Mouse (Mus musculus): ENCODE data around the gene Pgam1. TPM values are rescaled to one million over a fixed set of nuclear protein-coding genes. Genes with fewer than 3 reads are reported as not detected.

Pgam1 gene
- polyA plus RNA-seq, 1 experiment from 2014 or later = 528 TPM

DNA sequence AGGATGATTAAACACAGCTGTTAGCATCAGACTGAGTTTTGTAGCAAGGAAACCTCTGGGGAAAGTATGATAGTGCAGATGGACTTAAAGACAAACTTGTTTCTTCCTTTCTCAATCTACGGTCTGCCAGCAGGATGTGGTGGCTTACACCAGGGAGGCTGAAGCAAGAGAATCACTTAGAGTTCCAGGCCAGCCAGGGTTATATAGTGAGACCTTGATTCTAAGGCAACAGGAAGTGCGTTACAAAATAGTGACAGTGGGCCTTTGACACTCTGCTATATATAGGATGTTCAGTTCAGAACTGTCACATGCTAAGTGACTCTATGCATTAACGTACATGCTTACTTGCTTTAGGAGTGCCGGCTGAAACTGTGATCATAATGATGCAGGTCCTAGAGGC is 5.1 kb downstream of the Pgam1 start:
- 88% methylated on average over 4 of the region's 4 CpGs for WGBS
- no peak for ATAC-seq (ENCODE audit: low read depth)
- H3K36me3 ChIP-seq (ENCODE audit: control insufficient read depth, insufficient read depth, low read length) = peaks cover 28% of the 10 kb centered on the region

GRCm38 (mm10) chr19:41919471-41919870 is 7.7 kb downstream of the Pgam1 start:
- Histone ChIP-seq H3K4me1 (ENCODE audit: control insufficient read depth, insufficient read depth, low read length) (no peaks in the 10 kb centered on the region), H3K9me3 (ENCODE audit: control insufficient read depth, low read length) (no peaks in the 10 kb centered on the region), H3K4me3 (ENCODE audit: low read depth, low read length) (no peak overlapping the region), H3K27me3 (ENCODE audit: control insufficient read depth, insufficient read depth, low read length) (no peaks in the 10 kb centered on the region), H3K9ac (replicated peaks; ENCODE audit: low read depth, low read length) (no peak overlapping the region), H3K27ac (ENCODE audit: low read depth, low read length) (no peak overlapping the region), H3K36me3 (ENCODE audit: control insufficient read depth, insufficient read depth, low read length) (peaks cover 33% of the 10 kb centered on the region), H3K4me2 (ENCODE audit: low read depth, low read length) (no peak overlapping the region)
- 82% methylated on average over 4 of the region's 4 CpGs for WGBS
- no peak for ATAC-seq (ENCODE audit: low read depth)

More for the DNA sequence above, 5.1 kb downstream of the Pgam1 start:
- Histone ChIP-seq H3K9me3 (ENCODE audit: control insufficient read depth, low read length) (no peaks in the 10 kb centered on the region), H3K27me3 (ENCODE audit: control insufficient read depth, insufficient read depth, low read length) (no peaks in the 10 kb centered on the region), H3K4me3 (ENCODE audit: low read depth, low read length) (no peak overlapping the region), H3K9ac (replicated peaks; ENCODE audit: low read depth, low read length) (no peak overlapping the region), H3K27ac (ENCODE audit: low read depth, low read length) (no peak overlapping the region), H3K4me1 (ENCODE audit: control insufficient read depth, insufficient read depth, low read length) (peaks cover 14% of the 10 kb centered on the region), H3K4me2 (ENCODE audit: low read depth, low read length) (no peak overlapping the region)

DNA sequence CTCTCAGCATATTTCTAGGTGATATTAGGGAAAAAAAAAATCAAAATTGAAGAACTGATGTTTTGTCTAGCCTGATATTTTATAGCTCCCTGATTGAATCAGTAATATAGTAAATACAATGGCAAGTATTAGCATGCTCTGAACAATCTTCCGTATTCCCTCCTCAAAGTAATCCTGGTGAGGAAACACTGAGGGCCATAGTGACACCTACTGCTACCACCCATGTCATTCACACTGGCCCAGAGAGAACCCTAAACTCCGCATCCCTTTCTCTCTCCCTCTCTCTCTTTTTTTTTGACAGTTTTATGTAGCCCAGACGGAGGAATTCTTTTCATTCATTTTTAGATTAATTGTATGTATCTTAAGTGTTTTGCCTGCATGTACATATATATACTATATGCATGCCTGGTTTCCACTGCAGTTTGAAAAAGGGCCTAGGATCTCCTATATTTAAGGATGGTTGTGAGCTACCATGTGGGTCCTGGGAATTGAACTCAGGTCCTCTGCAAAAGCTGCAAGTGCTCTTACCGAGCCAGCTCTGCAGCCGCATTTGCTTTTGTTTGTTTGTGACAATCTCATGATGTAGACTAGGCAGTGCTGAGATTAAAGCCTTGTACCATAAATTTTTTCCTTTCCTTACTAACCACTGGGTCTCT is 8.8 kb downstream of the Pgam1 start:
- no peaks in the 10 kb centered on the region for H3K27me3 ChIP-seq (ENCODE audit: control insufficient read depth, insufficient read depth, low read length)
- peaks cover 33% of the 10 kb centered on the region for H3K36me3 ChIP-seq (ENCODE audit: control insufficient read depth, insufficient read depth, low read length)
- no peak overlapping the region for H3K9ac ChIP-seq (replicated peaks; ENCODE audit: low read depth, low read length)
- H3K4me3 ChIP-seq (ENCODE audit: low read depth, low read length) = no peak overlapping the region
- H3K4me1 ChIP-seq (ENCODE audit: control insufficient read depth, insufficient read depth, low read length) = no peaks in the 10 kb centered on the region
- WGBS = 82% methylated on average over 5 of the region's 5 CpGs
- no peak for ATAC-seq (ENCODE audit: low read depth)
- no peaks in the 10 kb centered on the region for H3K9me3 ChIP-seq (ENCODE audit: control insufficient read depth, low read length)
- H3K4me2 ChIP-seq (ENCODE audit: low read depth, low read length) = no peak overlapping the region
- H3K27ac ChIP-seq (ENCODE audit: low read depth, low read length) = no peak overlapping the region

- H3K36me3 ChIP-seq (ENCODE audit: control insufficient read depth, insufficient read depth, low read length) = peaks cover 19% of the 10 kb centered on the region
- no peaks in the 10 kb centered on the region for H3K27me3 ChIP-seq (ENCODE audit: control insufficient read depth, insufficient read depth, low read length)
- H3K4me2 ChIP-seq (ENCODE audit: low read depth, low read length) = peak overlapping the region; percentile 85
- H3K9me3 ChIP-seq (ENCODE audit: control insufficient read depth, low read length) = no peaks in the 10 kb centered on the region
- peak; percentile 10 for ATAC-seq (ENCODE audit: low read depth)
- H3K4me3 ChIP-seq (ENCODE audit: low read depth, low read length) = peak overlapping the region; percentile 74
- 0% methylated on average over 28 of the region's 28 CpGs for WGBS
- peaks cover 15% of the 10 kb centered on the region for H3K4me1 ChIP-seq (ENCODE audit: control insufficient read depth, insufficient read depth, low read length)
- H3K27ac ChIP-seq (ENCODE audit: low read depth, low read length) = peak overlapping the region; percentile 55
- peak overlapping the region; percentile 61 for H3K9ac ChIP-seq (replicated peaks; ENCODE audit: low read depth, low read length)
Observed at GRCm38 (mm10) chr19:41932686-41933085, 21.0 kb downstream of the Pgam1 start.

DNA sequence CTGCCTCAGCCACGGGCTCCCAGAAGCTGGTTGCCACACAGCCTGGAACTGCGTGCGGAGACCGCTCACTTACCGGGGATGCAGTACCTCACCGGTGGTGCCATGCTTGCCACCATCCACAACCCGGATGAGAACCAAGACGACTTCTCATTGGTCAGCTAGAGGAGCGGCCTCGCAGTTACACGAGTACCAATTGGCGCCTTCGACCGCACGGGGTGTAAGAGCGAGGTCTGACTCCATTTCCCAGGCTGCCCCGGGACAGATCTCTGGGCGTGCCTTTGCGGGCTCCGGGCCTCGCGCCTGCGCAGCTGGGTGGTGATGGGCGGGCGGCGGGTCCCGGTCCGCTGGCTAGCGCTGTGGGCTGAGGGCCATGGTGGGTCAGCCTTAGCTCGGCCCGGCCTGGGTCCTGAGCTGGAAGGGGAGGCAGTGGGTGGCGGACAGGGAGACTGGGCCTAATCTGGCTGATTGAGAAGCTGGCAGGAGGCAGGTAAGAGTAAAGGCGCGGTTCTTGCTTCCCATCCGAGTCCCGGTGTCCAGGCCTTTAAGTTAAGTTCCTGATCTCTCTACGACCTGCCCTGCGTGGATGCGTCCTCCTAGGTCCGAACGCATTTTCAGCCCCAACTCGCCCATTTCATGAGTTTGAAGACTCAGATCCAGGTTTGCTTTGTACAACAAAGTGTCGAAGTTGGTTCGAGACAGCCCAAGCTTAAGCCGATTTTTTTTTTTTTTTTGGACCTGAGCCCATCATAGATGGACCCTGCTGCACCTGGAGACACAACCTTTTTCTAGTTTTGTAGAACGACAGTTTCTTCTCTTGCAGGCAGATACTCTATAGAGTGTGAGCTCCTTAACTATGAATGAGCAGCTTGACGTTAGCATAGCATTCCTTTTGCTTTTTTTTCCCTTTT is 21.7 kb downstream of the Pgam1 start, which contains the start of the genes Exosc1 and Zdhhc16:
TSS of gene Exosc1 (minus strand) at position 245 of the 908 bp plus-strand sequence.
TSS of gene Zdhhc16 (plus strand) at position 302 of the 908 bp plus-strand sequence.
- Histone ChIP-seq H3K4me1 (ENCODE audit: control insufficient read depth, insufficient read depth, low read length) (peaks cover 15% of the 10 kb centered on the region), H3K9me3 (ENCODE audit: control insufficient read depth, low read length) (no peaks in the 10 kb centered on the region), H3K27me3 (ENCODE audit: control insufficient read depth, insufficient read depth, low read length) (no peaks in the 10 kb centered on the region), H3K27ac (ENCODE audit: low read depth, low read length) (peak within 1 kb of the TSS; percentile 55), H3K9ac (replicated peaks; ENCODE audit: low read depth, low read length) (peak within 1 kb of the TSS; percentile 75), H3K4me2 (ENCODE audit: low read depth, low read length) (peak within 1 kb of the TSS; percentile 85), H3K36me3 (ENCODE audit: control insufficient read depth, insufficient read depth, low read length) (peaks cover 19% of the 10 kb centered on the region), H3K4me3 (ENCODE audit: low read depth, low read length) (peak within 1 kb of the TSS; percentile 74)
- WGBS = under 1% methylated on average over 47 of the region's 47 CpGs
- peak; percentile 100 for ATAC-seq (ENCODE audit: low read depth)

DNA sequence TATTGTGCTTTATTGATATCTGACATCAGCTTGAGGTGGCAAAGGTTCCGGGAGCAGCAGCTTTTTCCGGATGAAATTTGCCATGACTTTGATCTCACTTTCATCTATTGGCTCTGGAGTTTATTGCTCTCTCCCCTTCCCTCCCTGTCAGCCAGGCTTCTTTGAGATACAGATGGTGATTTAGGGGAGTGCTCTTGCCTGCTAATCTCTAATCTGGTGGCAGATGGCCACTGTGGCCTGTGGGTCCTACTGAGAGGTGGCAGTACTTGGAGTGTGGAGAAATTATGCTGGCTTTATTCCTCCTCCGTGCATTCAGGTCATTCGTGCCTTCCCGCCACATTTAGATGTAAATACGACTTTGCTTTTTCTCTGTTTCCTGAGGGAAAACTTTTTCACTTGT is 22.4 kb downstream of the Pgam1 start:
- H3K9ac ChIP-seq (replicated peaks; ENCODE audit: low read depth, low read length) = peak overlapping the region; percentile 75
- no peaks in the 10 kb centered on the region for H3K9me3 ChIP-seq (ENCODE audit: control insufficient read depth, low read length)
- ATAC-seq (ENCODE audit: low read depth) = no peak
- peak overlapping the region; percentile 66 for H3K4me2 ChIP-seq (ENCODE audit: low read depth, low read length)
- peaks cover 22% of the 10 kb centered on the region for H3K36me3 ChIP-seq (ENCODE audit: control insufficient read depth, insufficient read depth, low read length)
- H3K4me3 ChIP-seq (ENCODE audit: low read depth, low read length) = peak overlapping the region; percentile 74
- 5% methylated on average over 6 of the region's 6 CpGs for WGBS
- H3K27ac ChIP-seq (ENCODE audit: low read depth, low read length) = no peak overlapping the region
- H3K4me1 ChIP-seq (ENCODE audit: control insufficient read depth, insufficient read depth, low read length) = peaks cover 15% of the 10 kb centered on the region
- H3K27me3 ChIP-seq (ENCODE audit: control insufficient read depth, insufficient read depth, low read length) = no peaks in the 10 kb centered on the region

GRCm38 (mm10) chr19:41935921-41936320 is 24.2 kb downstream of the Pgam1 start:
- Histone ChIP-seq H3K27ac (ENCODE audit: low read depth, low read length) (no peak overlapping the region), H3K27me3 (ENCODE audit: control insufficient read depth, insufficient read depth, low read length) (no peaks in the 10 kb centered on the region), H3K9me3 (ENCODE audit: control insufficient read depth, low read length) (no peaks in the 10 kb centered on the region), H3K4me1 (ENCODE audit: control insufficient read depth, insufficient read depth, low read length) (peaks cover 15% of the 10 kb centered on the region), H3K4me2 (ENCODE audit: low read depth, low read length) (no peak overlapping the region), H3K9ac (replicated peaks; ENCODE audit: low read depth, low read length) (no peak overlapping the region), H3K36me3 (ENCODE audit: control insufficient read depth, insufficient read depth, low read length) (peaks cover 20% of the 10 kb centered on the region), H3K4me3 (ENCODE audit: low read depth, low read length) (no peak overlapping the region)
- no peak for ATAC-seq (ENCODE audit: low read depth)
- WGBS = 89% methylated on average over 1 of the region's 1 CpGs

DNA sequence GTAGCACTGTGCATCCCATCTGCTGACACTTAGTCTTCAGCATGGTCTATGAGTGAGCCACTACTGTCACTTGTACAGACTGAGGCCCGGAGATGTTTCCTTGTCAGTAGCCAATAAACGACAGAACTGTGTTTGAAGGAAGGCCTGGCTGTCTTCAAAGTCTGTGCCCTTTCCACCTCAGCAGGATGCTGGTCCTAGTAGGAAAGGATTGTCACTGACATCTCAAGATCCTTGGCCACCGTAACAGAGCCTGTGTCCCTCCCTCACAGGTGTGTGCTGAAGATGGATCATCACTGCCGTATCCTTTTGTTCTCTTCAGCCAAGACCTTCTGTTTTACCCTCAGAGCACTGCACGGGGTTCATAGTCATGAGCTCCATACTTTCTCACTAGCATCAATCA is 26.8 kb downstream of the Pgam1 start:
- H3K4me2 ChIP-seq (ENCODE audit: low read depth, low read length) = no peak overlapping the region
- no peak overlapping the region for H3K4me3 ChIP-seq (ENCODE audit: low read depth, low read length)
- no peak for ATAC-seq (ENCODE audit: low read depth)
- H3K27ac ChIP-seq (ENCODE audit: low read depth, low read length) = no peak overlapping the region
- no peak overlapping the region for H3K9ac ChIP-seq (replicated peaks; ENCODE audit: low read depth, low read length)
- H3K9me3 ChIP-seq (ENCODE audit: control insufficient read depth, low read length) = no peaks in the 10 kb centered on the region
- no peaks in the 10 kb centered on the region for H3K27me3 ChIP-seq (ENCODE audit: control insufficient read depth, insufficient read depth, low read length)
- H3K4me1 ChIP-seq (ENCODE audit: control insufficient read depth, insufficient read depth, low read length) = peaks cover 10% of the 10 kb centered on the region
- 89% methylated on average over 5 of the region's 5 CpGs for WGBS
- peaks cover 39% of the 10 kb centered on the region for H3K36me3 ChIP-seq (ENCODE audit: control insufficient read depth, insufficient read depth, low read length)

DNA sequence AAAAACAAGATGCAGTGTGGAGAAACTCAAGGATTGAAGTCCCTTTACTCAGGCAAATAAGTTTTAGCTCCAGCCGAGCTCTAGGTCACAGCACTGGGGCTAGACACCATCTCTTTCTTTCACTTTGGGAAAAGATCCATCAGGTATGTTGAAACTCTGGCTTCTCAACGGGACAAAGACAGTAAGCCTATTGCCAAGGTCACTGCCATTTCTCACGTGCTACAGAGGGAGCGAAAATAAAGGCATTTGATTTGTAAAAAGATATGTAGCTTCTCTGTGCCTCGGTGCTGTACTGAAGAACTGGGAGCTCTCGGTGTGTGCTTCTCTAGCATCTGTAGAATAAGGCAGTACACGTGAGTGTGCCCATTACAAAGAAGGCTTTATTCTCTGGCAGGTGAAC is 32.1 kb downstream of the Pgam1 start:
- Histone ChIP-seq H3K4me2 (ENCODE audit: low read depth, low read length) (no peak overlapping the region), H3K4me3 (ENCODE audit: low read depth, low read length) (no peak overlapping the region), H3K27ac (ENCODE audit: low read depth, low read length) (no peak overlapping the region), H3K9ac (replicated peaks; ENCODE audit: low read depth, low read length) (no peak overlapping the region), H3K36me3 (ENCODE audit: control insufficient read depth, insufficient read depth, low read length) (peaks cover 63% of the 10 kb centered on the region), H3K4me1 (ENCODE audit: control insufficient read depth, insufficient read depth, low read length) (no peaks in the 10 kb centered on the region), H3K9me3 (ENCODE audit: control insufficient read depth, low read length) (no peaks in the 10 kb centered on the region), H3K27me3 (ENCODE audit: control insufficient read depth, insufficient read depth, low read length) (no peaks in the 10 kb centered on the region)
- 94% methylated on average over 7 of the region's 7 CpGs for WGBS
- ATAC-seq (ENCODE audit: low read depth) = no peak
